Mouse (Mus musculus): Measurements from ENCODE around the gene Ppp2r2c.
"Not testable (repeated sequence)": the region's sequence is repeated elsewhere in the genome, so short reads cannot be mapped to it uniquely, and the experiment has no call there.

Gene Ppp2r2c

DNA sequence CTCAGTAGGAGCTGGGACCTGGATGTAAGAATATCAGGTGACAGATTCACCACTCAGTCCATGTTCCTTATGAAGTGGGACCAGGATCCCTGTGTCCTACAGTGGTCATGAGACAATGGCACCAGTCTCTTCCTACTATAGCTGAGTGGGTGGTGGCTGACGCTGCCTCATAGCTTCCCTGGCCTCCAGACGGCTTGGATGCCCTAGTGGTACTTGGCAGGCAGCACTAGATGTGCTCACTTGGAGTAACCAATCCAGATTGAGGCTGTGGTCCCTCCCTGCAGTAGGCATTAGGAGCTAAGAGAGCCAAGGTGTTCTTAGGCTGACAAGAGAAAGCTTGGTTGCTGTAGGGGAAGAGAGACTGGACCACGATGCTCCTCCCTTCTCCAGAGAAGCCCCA, 61.1 kb downstream of the Ppp2r2c start:
- in situ Hi-C loops (cut with MboI): no loop called here

DNA sequence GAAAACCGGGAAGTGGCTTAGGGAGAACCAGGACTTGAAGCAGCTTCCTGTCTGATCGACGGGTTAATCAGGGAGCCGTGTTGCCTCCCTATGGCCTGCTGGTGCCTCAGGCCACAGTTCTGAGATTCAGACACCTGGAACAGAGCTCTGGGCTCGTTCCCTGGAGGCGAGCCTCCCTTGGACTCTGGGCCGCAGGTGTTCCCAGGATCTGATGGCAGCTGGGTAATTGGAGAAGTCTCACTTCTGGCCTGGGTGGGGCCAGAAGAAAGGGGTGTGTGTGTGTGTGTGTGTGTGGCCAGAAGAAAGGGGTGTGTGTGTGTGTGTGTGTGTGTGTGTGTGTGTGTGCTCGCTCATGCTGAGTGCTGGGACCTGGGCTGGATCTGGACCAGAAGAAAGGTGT, 65.1 kb downstream of the Ppp2r2c start:
- in situ Hi-C loops (cut with MboI): no loop called here

DNA sequence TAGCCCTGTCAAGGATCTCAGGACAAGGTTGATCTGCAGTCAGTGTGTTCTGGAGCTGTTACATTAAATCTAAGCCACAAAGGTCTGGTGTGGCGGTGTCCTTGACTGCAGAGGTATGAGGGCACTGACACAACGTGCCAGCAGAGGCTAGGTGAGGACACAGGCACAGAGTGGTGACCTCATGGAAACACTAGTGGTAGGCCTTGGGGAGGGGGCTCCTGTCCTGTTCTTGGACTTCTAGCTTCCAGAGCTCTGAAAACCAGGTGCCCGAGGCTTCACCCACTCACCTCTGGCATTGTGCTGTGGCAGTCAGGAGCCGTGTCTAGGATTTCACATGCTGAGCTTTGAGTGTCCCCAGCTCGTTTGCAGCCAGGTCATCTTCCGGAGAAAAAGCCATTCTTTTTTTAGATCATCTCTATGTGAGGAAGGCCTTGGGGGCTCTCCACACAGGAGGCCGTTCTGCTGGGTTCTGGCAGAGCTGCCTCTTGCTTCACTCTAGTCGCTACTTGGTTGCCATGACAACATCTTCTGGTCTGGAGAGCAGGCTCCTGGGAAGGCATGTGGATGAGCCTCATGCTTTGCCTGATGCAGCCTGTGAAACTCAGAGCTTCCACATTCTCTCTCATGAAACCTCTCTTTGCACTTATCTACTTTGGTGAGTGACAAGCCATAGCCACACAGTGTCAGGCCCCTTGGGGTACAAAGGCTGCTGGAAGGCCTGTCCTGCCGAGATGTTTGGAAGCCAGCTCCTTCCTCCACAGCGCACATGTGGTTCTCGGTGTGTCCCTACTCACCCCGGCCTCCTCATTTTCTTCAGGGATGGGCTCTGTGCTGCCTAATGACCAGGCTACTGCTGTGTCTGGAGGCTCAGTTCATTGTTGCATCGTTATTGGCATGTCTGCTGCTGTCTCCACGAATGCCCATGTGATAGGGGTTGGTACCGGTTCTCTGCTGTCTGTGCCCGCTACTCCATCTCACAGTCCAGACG, 67.5 kb downstream of the Ppp2r2c start:
- in situ Hi-C loops (cut with MboI): no loop called here

DNA sequence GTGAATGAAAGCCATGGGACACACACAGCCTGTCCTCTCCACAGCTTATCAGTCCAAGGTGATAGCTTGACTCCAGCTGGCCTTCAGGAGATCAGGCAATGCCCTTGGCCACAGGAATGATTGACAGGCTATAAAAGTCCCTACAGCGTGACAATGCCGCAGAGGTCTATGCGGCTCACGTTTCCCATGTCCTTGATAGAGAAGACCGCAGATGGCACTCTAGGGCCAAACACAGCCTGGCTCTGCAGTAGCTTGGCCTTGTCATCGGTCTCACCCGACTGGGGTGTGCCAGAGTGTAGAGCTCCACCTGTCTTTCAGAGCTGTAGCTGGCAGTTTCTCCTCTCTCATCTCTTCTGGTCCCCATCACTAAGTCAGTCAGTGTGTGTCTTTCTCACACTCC, 68.2 kb downstream of the Ppp2r2c start:
- in situ Hi-C loops (cut with MboI): no loop called here

DNA sequence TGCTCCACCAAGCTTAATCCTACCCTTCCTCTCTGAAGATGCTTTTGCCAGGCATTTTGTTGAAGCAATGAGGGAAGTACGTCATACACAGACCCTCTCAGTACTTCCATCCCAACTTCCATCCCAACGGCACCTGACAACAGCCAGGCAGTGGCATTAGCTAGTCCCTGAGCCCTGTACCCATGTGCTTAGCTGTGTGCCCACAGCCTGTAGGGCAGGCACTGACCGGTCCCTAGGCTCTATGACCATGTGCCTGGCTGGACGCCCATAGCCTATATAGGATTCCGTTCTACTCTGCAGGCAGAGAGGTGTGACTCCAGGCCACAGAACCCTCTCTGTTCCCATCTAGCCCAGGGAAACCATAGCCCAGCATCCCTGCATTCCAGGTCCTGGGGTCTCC, 69.7 kb downstream of the Ppp2r2c start:
- in situ Hi-C loops (cut with MboI): no loop called here

DNA sequence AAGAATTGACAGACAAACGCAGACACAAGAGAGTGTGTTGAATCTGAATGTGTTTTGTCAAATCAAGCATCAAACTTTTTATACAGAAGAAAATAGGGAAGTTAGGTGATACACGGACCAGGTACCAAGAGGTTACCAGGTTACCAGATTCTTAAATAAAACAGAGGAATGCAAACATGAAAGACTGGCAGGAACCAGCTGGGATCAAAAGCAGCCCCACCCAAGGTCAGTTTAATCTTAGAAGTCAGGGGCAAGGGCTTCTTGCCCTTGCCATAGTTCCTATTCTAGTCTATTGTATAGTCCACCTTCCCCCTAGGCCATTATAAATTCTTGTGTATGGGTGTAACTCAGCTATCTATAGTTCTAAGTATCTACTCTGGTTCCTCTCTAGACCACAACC, 70.7 kb downstream of the Ppp2r2c start:
- in situ Hi-C loops (cut with MboI): not testable (repeated sequence)

DNA sequence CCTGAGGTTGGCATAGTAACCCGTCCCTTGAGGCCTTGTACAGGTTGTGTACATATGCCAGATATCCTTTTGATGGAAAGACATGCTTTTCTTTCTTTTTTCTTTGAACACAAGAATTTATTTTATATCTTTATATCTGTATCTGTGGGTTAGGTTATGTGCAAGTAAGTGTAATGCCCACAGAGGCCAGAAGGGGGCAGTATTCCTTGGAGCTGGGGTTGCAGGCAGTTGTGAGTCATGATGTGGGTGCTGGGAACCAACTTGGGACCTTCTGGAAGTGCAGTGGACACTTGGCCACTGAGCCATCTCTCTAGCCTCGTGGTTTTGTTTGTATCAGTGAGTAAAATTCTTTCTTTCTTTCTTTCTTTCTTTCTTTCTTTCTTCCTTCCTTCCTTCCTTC, 74.1 kb downstream of the Ppp2r2c start:
- in situ Hi-C loops (cut with MboI): no loop called here

DNA sequence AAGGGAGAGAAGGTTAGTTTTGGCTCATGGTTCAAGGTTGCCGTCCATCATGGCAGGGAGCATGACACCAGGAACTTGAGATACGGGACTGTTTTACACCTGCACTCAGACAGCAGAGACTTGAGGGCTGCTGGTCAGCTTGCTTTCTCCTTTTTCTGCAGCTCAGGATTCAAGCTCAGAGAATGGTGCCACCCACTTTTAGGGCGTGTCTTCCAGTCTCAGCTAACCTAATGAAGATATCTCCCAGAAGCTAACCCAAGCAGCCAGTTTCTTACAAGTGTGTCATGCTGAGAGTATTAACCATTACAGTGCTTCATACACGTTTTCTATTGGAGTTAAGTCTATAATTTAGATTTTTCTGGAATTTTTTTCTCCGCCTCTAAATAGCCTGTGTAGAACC, 76.2 kb downstream of the Ppp2r2c start:
- in situ Hi-C loops (cut with MboI): no loop called here

DNA sequence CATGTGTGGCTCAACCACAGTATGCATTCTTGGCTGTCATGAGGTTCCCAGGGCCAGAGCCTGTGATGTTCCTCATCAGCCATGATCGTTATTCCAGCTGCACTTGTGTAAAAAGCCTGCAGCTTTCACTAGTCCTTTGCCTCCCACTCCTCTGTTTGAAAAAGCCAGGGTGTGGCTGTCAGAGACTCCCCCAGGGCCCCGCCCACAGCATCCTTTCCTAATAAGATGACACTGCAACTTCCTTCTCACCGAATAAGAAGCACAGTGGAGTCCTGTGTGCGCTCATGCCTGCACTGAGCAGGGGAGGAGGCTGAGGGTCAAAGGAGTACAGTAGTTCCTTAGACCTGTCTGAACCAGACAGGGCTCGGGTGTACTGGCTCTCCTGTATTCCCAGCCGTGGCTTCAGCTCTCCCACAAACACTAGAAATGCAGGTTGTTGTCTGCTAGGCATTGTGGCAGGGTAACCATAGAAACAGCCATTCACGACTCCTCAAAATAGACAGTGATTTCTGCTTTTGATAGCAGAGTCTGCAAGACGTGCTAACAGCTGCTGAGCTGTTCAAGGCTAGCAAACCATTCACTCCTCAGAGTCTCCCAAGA, 76.9 kb downstream of the Ppp2r2c start:
- in situ Hi-C loops (cut with MboI): no loop called here

DNA sequence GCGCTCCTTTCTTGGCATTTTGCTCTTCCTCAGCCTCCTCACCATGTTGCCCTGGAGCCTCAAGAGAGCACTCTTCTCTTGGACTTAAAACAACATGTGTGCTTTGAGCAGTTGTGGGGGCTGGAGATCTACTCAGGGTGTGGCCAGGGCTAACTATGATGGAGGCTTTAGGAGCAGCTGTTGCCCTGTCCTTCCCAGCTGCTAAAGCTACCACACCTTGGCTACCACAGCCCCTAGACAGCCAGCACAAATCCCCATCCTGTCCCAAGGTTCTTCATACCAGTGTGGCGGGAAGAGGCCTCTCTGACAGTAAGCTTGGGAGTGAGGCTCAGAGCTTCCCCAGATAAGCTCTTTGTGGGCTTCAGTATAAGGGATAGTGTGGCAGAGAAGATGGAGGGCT, 77.4 kb downstream of the Ppp2r2c start:
- in situ Hi-C loops (cut with MboI): no loop called here

DNA sequence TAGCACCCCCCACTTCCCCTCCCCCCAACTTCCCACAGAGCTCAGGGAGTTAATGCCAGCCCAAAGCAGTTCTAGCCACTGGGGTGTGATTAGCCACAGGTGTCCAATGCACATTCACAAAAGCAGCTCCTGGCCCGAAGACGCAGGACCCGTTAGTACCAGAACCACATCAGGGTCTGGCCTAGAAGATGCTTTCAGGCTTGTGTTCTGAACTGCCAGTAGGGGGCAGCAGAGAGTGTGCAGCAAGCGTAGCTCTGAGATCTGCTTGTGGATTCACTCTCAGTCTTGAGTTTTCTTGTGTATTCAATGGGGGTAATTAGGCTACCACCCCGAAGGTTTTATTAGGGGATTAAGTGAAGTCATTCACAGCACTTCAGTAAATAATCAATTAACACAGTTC, 78.1 kb downstream of the Ppp2r2c start:
- in situ Hi-C loops (cut with MboI): no loop called here

DNA sequence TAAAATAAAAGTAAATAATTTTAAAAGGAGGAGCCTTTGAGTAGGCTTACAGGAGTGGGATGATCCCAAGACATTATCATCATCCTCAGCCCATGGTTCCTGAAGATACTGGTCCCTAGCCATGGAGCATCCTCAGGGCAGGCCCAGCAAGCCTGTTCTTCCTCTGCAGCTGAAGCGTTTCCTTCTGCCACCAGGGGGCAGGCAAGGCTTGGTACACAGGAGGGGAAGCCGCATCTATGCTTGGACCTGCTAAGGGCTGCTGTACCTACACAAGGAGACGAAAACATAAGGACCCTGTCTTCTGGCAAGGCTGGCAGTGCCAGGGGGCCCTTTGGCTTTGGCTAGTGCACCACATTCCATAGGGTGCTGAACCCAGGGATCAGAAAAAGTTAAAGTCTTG, 80.5 kb downstream of the Ppp2r2c start:
- in situ Hi-C loops (cut with MboI): no loop called here

DNA sequence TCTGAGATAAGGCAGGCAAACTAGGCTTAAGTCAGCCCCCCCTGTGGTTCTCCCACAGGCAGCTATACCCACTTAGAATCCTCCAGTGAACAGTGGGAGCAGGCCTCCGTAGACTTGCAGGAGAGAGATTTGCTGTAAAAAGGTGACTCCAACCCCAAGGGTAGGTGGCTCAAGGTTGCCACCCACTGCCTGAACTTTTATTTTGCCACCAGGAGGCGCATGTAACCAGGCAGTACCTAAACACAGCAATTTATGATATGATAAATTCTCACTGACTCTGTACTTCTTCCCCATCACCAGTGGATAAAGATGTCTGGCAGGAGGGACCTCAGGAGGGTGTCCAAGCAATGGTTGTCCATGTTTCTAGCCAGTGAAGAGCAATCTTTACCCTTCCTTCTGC, 82.6 kb downstream of the Ppp2r2c start:
- in situ Hi-C loops (cut with MboI): no loop called here

DNA sequence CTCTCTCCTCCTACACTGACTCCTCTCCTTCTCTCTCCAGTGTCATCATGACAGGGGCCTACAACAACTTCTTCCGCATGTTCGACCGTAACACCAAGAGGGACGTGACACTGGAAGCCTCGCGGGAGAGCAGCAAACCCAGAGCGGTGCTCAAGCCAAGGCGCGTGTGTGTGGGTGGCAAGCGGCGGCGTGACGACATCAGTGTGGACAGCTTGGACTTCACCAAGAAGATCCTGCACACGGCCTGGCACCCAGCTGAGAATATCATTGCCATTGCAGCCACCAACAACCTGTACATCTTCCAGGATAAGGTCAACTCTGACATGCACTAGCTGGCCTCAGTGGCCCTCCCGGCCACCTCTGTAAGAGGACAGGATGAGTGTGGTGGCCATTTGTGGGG, 84.0 kb downstream of the Ppp2r2c start:
- in situ Hi-C loops (cut with MboI): no loop called here

DNA sequence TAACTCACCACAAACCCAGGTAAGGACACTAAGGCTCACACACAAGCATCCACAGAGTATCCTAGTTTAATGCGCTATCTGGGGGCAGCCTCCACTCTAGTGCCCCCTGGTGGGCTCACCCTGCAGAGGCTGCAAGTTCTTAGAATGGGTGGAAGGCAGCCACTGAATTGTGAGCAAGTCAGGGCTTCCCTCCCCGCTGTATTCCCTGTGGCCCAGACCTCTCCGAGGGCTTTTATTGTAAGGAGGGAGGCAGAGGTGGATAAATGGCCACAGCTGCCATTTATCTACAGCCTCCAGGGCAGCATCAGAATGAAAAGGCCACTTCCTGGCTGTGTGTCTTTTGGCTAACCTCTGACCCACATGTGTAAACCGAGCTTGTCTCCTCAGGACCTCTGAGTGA, 87.1 kb downstream of the Ppp2r2c start:
- in situ Hi-C loops (cut with MboI): no loop called here

DNA sequence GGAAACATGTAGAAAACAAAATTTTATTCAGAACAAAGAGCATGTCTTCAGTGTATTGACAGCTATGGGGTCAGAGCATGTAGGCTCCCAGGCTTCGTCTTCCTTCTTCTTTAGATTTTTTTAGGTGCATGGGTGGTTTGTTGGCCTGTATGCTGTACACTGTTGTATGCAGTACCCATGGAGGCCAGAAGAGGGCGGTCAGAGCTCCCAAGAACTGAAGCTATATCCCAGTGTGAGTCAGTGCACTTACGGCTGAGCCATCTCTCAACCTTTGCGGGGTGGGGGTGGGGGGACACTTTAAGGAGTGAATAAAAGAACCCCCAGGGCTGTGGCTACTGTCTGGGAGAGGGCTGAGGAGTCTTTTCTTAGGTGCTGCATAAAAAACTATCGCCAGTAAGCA, 90.5 kb downstream of the Ppp2r2c start:
- in situ Hi-C loops (cut with MboI): no loop called here

DNA sequence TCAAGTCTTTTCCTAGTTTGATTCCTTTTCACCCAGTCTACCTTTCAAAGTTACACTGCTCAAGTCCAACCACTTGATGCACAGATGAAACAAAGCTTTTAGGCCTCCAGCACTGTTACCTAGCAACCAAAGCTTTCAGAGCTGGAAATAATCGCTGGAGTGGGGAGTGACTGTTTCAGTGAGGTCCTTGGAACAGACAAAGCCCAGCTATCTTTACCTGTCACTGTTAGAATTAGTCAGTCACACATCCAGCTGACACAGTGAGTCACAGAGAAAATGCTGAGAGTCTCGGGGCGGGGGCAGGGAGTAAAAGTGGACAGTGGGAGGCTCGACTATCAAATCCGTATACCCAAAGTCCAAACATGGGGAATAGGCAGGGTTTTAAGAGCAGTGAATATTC, 92.2 kb downstream of the Ppp2r2c start:
- in situ Hi-C loops (cut with MboI): no loop called here

DNA sequence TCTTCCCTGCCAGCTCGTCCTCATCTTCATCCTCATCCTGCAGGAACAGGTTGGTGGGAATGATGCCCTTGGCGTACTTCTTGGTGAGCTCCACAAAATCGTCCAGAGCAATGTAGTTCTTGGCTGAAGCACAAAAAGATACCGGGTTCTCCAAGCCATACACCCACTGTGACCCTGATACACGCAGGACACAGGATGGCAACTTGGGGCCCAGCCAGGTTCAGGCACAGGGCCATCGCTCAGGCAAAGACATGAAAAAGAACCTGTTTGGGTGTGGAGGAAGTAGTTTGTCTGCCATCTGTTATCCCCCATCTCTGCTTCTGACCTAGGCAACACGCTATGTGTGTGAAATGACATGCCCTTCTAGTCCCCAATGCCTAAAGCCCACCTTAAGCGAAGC, 103.3 kb downstream of the Ppp2r2c start:
- in situ Hi-C loops (cut with MboI): no loop called here

DNA sequence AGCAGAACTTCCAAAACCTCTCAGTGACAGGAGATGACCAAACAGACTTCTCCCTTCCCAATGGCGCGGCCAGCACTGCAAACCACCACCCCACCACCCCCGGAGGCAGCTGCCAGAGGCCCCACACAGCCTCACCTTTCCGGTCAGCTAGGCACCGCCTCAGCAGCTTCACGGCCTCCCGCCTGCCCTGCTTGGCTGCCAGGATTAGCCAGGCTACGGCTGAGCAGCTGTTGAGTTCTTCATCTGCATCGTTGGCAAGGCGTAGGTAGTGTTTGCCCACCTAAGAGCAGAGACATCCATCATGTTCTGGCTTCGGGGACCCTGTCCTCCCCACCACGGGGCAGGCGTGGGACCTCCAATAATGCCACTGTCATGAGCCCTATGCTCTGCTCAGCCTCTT, 107.0 kb downstream of the Ppp2r2c start:
- in situ Hi-C loops (cut with MboI): no loop called here

DNA sequence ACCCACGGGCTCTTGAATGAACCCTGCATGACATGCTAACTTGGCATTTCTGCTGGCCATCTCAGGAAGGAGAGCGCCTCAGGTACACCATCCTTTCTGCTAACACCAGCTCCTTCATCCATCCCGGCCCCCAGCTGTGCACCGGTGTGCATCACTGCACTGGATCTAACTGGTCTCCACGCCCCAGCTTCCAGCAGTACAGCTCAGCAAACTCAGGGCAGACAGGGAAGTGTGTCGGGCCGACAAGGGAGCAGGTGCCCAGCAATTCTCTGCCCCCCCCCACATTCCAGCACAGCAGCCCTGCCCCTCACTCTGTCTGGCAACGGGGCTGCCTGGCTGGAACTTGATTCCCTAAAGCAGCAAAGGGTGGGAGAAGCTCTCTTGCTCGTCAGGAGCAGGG, 109.5 kb downstream of the Ppp2r2c start:
- in situ Hi-C loops (cut with MboI): no loop called here

DNA sequence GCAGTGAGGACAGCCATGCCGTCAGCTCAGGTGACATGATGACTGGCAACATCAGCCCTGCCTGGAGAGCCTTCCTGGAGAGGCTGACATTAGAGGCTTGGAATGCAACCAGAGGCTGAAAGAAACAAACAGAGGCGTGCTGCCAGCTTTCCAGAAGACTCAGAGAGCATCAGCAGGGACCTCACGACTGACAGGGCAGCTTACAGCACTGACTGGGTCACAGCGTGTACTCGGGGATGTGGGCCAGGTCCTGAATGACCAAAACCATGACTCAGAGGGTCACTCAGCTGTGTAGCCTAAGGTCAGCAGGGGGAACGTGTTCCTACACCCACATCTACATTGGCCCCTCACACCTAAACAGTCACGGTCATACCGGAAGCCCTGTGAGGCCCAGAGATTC, 110.7 kb downstream of the Ppp2r2c start:
- in situ Hi-C loops (cut with MboI): no loop called here

DNA sequence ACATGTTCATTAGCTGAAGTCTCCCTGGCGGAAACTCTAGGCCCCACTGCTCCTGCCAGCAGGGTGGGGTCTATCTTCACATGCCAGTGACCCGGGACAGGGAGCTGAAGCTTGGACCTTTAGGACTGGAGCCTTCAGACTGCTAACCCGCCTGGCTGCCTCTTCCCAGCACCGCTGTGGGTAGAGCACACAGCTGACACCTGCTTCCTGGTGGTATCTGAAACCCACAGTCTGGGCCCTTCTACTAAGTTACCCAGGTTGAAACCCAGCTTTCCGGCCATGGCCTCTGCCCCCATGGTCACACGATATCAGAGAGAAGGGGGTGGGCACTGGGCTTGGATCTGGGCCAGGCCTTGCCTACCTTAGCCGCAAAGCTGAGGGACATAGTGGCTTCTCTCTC, 111.3 kb downstream of the Ppp2r2c start:
- in situ Hi-C loops (cut with MboI): no loop called here

DNA sequence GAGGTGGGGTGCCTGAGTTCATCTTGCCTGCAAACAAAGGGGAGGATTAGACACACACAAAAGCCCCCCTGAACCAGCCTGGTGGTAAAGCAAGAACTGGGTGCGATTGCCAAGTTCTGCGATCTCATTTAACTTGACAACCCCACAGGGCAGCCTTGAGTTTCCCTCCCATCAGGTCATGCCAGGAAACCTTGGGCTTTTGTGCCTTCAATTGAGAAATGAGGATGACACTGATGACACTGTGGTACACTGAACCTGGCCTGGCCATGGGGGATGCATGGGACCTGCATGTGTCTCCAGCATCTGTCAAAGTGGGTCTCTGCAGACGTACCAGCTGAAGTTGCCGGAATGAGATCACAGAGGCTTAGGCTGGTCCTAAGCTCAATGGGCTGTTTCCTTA, 114.0 kb downstream of the Ppp2r2c start:
- in situ Hi-C loops (cut with MboI): no loop called here

DNA sequence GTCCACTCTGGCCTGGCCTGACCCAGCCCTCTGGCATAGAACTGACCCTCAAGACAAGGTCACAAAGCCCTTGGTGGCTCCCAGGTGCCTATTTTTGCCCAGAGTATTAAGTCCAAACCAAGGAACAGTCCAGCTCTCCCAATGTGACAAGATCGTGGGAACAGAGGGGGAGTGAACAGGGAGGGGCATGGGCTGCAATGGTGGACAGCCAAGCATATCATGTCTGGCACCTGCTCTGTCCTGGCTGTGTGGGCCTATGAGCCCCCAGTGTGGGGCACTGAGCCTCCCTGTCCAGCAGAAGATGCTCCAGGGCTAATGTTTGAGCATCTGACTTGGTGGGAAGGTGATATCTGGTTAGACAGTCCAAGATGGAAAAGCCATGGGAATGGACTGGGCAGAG, 118.3 kb downstream of the Ppp2r2c start:
- in situ Hi-C loops (cut with MboI): no loop called here
